Mouse (Mus musculus) thymus, adult 2 months (tissue): ENCODE measurements around the gene Pinlyp. TPM values are rescaled to one million over a fixed set of nuclear protein-coding genes. Genes with fewer than 3 reads are reported as not detected.

Experiments used
- DNase-seq: peaks from one replicate; pipeline ENCODE4 v3.0.0; 2021
- H3K27ac ChIP-seq: fragments of 200-500 bp; 2 replicates; pipeline ENCODE4 v1.5.1; 2012; ENCODE audit warnings: low read length, control low read depth; ENCODE audit not compliant: control insufficient read depth, insufficient read depth
- H3K27me3 ChIP-seq: fragments of 200-500 bp; 2 replicates; pipeline ENCODE4 v1.6.1; 2012; ENCODE audit warnings: mild to moderate bottlenecking, low read length, moderate library complexity, mixed read lengths; ENCODE audit not compliant: control insufficient read depth, insufficient read depth
- H3K36me3 ChIP-seq: fragments of 200-500 bp; 2 replicates; pipeline ENCODE4 v1.6.1; 2012; ENCODE audit warnings: mild to moderate bottlenecking, low read length, moderate library complexity; ENCODE audit not compliant: control insufficient read depth, insufficient read depth
- H3K4me1 ChIP-seq: fragments of 200-500 bp; replicated peaks from 2 replicates; pipeline ENCODE4 v1.6.1; 2012; ENCODE audit warnings: low read length; ENCODE audit not compliant: control insufficient read depth, insufficient read depth
- H3K4me3 ChIP-seq: fragments of 200-500 bp; 2 replicates; pipeline ENCODE4 v1.5.1; 2012; ENCODE audit warnings: mild to moderate bottlenecking, low read length, control low read depth, moderate library complexity; ENCODE audit not compliant: control insufficient read depth, insufficient read depth
- CTCF ChIP-seq: fragments of 200-500 bp; IDR thresholded peaks from 2 replicates; pipeline ENCODE4 v1.5.1; 2012; ENCODE audit warnings: mild to moderate bottlenecking, control low read depth, low read length, moderate library complexity, borderline replicate concordance; ENCODE audit not compliant: control insufficient read depth, poor library complexity, insufficient read depth; ENCODE audit errors: extremely low read depth
- POLR2A ChIP-seq: fragments of 200-500 bp; IDR thresholded peaks from 2 replicates; pipeline ENCODE4 v1.6.1; 2012; ENCODE audit warnings: mild to moderate bottlenecking, low read length, control low read depth, moderate library complexity; ENCODE audit not compliant: control insufficient read depth, poor library complexity, insufficient read depth; ENCODE audit errors: extremely low read depth
- WGBS: fragments of 180-500 bp; shearing (Covaris S2); methylation state at CpG from one replicate; pipeline ENCODE4 v1.1.7; 2018; 5-methylcytosine and 5-hydroxymethylcytosine counted together
- polyA plus RNA-seq: library from polyadenylated mRNA; depleted of rRNA; stranded (reverse); fragments of >200 nt; gene quantifications from 2 replicates; pipeline ENCODE4 v1.2.3, GENCODE M21; 2012

The Pinlyp gene
- polyA plus RNA-seq, 1 experiment = 5.4 TPM

DNA sequence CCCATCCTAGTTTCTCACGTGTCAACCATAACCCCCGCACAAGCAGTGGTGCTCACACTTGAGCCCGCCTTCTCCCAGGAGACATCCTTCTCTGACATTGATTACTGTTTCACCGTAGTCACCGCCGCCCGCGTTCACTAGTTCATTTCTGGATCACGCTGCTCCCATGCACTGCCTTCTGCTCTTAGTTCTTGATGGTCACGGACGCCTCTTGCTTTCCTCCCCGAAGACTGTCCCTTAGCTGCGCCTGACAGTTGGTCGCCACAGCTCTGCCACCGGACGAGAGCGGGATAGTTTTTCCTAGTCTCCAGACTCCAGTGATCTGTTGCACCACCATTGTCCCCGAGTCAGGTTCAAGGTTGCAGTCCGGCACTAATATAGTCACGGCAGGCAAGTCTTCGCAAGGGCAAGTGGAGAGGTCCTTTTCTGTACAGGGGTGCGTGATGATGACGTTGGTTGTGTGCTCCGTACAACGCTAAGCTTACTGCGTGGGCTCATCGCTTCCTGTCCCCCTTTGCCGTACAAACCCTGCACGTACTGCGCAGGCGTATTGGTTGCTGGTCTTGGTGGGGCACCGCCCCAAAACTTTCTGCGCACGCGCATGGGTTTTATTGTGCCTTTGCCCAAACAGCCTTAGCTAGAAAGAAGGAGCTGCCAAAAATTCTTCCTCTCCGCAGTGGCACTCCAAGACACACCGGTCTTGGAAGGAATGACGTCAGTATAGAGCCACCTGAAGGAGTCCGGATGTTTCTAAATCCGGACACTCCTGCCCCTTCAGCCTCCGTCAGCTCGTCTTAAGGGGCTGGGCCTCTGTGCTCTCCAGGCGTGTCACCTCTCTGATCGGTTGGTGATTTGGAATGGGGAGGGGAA is 15.6 kb downstream of the Pinlyp start, which contains the start of gene Irgq:
Gene Irgq (plus strand): TSS at position 628 of the 870 bp plus-strand sequence.
- TF ChIP-seq CTCF (peak; percentile 11; the same call in 1 of the 2 replicates), POLR2A (0 out of 2 replicates have a peak, but pooled peaks have one; percentile 56)
- no peaks in the 10 kb centered on the region for H3K27me3 ChIP-seq
- H3K4me3 ChIP-seq = peak within 1 kb of the TSS; percentile 70
- WGBS = under 1% methylated on average over 44 of the region's 44 CpGs
- H3K27ac ChIP-seq = peak within 1 kb of the TSS; percentile 54; the same call in 1 of the 2 replicates
- H3K4me1 ChIP-seq = peaks cover 21% of the 10 kb centered on the region
- peaks cover 7% of the 10 kb centered on the region; the same call in 1 of the 2 replicates for H3K36me3 ChIP-seq
- peak; percentile 97 for DNase-seq

DNA sequence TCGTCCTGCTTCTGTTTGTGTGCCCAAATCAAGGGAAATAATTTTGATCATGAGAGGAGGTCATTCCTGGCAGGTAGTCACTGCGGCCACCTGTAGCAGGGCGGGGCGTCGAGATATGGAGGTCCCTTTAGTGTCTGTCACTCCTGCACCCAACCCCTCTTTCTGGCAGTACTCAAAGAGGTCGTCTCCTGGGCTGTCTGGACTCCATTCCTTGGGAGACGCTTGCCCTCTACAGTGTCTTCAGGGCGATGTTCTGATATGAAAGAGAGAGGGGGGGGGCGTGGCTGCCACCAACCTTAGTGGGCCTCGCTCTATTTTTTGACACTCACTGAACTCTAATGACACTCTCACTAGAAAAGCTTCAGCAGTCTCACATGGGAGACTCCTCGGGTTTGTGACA is 16.3 kb downstream of the Pinlyp start:
- no peak for DNase-seq
- Histone ChIP-seq H3K27ac (no peak overlapping the region), H3K4me1 (peaks cover 21% of the 10 kb centered on the region), H3K4me3 (peak overlapping the region; percentile 70), H3K36me3 (peaks cover 7% of the 10 kb centered on the region; the same call in 1 of the 2 replicates), H3K27me3 (no peaks in the 10 kb centered on the region)
- TF ChIP-seq POLR2A = no peak
- TF ChIP-seq CTCF = no peak
- 60% methylated on average over 11 of the region's 11 CpGs for WGBS

DNA sequence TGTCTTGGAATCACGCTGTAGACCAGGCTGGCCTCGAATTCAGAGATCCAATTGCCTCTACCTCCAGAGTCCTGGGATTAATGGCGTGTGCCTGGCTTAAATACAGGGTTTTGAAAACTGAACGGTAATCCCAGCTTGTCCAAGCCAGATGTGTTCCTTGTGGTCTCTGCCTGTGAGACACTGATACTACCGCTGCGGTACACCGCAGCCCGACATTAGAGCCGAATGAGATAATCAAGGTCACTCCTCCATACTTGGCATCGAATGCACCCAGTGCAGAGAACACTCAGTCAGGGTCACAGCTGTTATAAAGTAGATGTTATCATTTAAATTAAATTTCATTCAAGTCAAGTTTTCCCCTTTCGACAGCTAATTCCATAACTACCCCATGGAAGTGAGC is 17.1 kb downstream of the Pinlyp start:
- no peak for DNase-seq
- 98% methylated on average over 11 of the region's 11 CpGs for WGBS

GRCm38 (mm10) chr7:24525686-24526420 is 20.1 kb downstream of the Pinlyp start:
- no peak for TF ChIP-seq CTCF
- no peak for TF ChIP-seq POLR2A
- H3K27me3 ChIP-seq = no peaks in the 10 kb centered on the region
- 94% methylated on average over 12 of the region's 12 CpGs for WGBS
- peaks cover 6% of the 10 kb centered on the region for H3K4me1 ChIP-seq
- no peak overlapping the region for H3K4me3 ChIP-seq
- no peaks in the 10 kb centered on the region for H3K36me3 ChIP-seq
- no peak overlapping the region for H3K27ac ChIP-seq
- DNase-seq = no peak

More for the DNA sequence above, 17.1 kb downstream of the Pinlyp start:
- H3K36me3 ChIP-seq = peaks cover 4% of the 10 kb centered on the region; the same call in 1 of the 2 replicates
- no peaks in the 10 kb centered on the region for H3K27me3 ChIP-seq
- TF ChIP-seq POLR2A (no peak), CTCF (no peak)
- H3K4me3 ChIP-seq = no peak overlapping the region
- H3K4me1 ChIP-seq = peaks cover 21% of the 10 kb centered on the region
- H3K27ac ChIP-seq = no peak overlapping the region

GRCm38 (mm10) chr7:24524978-24525377 is 20.9 kb downstream of the Pinlyp start:
- Histone ChIP-seq H3K27ac (no peak overlapping the region), H3K36me3 (no peaks in the 10 kb centered on the region), H3K27me3 (no peaks in the 10 kb centered on the region), H3K4me3 (no peak overlapping the region), H3K4me1 (peaks cover 6% of the 10 kb centered on the region)
- no peak for DNase-seq
- WGBS = 81% methylated on average over 6 of the region's 6 CpGs
- no peak for TF ChIP-seq CTCF
- no peak for TF ChIP-seq POLR2A

DNA sequence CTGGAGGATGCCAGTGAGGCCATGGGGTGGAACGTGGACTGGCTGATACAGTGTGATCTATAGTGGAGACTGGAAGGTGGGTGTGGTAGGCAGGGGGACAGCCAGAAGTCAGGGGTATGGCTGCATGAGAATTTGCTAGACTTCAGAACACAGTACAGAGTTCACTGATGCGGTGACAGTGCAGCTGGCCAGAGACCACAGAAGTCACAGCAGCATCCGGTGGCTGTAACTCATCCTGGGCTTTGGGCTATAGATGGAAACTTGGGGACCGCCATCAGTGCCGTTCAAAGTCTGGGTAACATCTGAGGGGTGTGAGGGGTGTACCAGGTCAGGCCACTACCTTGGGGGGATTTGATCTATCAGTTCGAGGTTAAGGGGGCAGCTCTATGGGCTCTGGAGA is 22.2 kb downstream of the Pinlyp start:
- no peak overlapping the region for H3K27ac ChIP-seq
- H3K27me3 ChIP-seq = no peaks in the 10 kb centered on the region
- no peaks in the 10 kb centered on the region; the same call in 1 of the 2 replicates for H3K4me1 ChIP-seq
- no peaks in the 10 kb centered on the region for H3K36me3 ChIP-seq
- 75% methylated on average over 6 of the region's 6 CpGs for WGBS
- no peak for DNase-seq
- no peak overlapping the region for H3K4me3 ChIP-seq
- TF ChIP-seq POLR2A = no peak
- no peak for TF ChIP-seq CTCF
